Mouse (Mus musculus) hindlimb bud, embryonic 11.5 days (tissue): ENCODE results near the gene Csad.

Experiments
- DNase-seq: peaks from one replicate; pipeline ENCODE4 v3.0.0-alpha.2; 2012; ENCODE audit warnings: low read depth, low spot score; ENCODE audit errors: extremely low spot score

Csad gene

GRCm38 (mm10) chr15:102202971-102203834 lies 1.3 kb downstream of the Csad start, which contains the start of gene Zfp740:
TSS of gene Zfp740 (plus strand) at chr15:102203249.
- DNase-seq: peak; percentile 82

GRCm38 (mm10) chr15:102198841-102199240 lies 5.7 kb downstream of the Csad start:
- no peak for DNase-seq

- DNase-seq: no peak
These were observed 9.2 kb downstream of the Csad start for GRCm38 (mm10) chr15:102195373-102195772.

GRCm38 (mm10) chr15:102194439-102194838 lies 10.1 kb downstream of the Csad start:
- DNase-seq: no peak

- no peak for DNase-seq
These were observed 10.9 kb downstream of the Csad start for GRCm38 (mm10) chr15:102193652-102194051.

- no peak for DNase-seq
These were observed 11.6 kb downstream of the Csad start for GRCm38 (mm10) chr15:102192820-102193386.

DNA sequence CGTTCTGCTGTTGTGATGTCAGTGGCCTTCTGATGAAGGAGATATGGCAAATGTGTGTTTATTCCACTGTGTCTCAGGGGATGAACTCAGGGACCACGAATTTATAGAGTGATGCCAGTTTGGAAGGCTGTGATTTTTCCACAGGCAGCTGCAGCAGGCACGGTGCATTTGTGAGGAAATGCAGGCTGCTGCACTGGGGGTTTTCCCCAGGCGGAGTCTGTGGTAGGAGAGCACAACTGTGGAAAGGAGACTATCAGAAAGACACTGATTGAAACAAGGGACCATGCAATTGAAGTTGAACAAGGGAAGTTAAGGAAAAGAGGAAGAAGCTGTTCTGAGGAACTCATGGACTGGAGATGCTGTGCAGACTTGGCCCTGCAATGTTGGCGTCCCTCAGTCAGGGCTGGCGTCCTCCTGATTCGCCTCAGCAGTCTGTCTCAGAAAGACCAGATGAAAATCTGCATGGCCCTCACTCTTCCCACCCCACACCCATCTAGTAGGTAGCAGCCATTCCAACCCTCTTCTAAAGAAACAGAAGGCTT lies 12.2 kb downstream of the Csad start:
- DNase-seq: no peak

- no peak for DNase-seq
These were observed 12.8 kb downstream of the Csad start for GRCm38 (mm10) chr15:102191699-102192098.

- DNase-seq: no peak
These were observed 15.6 kb downstream of the Csad start for GRCm38 (mm10) chr15:102188883-102189282.

DNA sequence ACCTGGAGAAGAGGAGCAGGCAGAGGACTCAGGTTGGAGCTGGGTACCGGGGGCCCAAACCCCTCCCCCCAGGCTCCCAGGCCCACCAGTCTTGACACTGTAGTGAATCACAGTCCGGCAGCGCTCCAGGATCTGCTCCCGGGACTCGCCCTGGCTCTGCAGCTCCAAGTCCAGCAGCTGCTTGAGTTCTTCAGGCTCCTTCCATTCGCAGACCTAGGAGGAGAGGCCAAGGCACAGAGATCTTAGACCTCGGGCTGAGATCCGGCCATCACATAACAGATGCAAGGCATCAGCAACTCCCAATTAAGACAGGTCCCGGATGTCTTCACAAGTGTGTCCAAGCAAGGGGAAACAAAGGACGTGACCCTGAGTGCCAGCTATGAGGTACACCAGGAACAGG lies 16.4 kb downstream of the Csad start:
- no peak for DNase-seq

DNA sequence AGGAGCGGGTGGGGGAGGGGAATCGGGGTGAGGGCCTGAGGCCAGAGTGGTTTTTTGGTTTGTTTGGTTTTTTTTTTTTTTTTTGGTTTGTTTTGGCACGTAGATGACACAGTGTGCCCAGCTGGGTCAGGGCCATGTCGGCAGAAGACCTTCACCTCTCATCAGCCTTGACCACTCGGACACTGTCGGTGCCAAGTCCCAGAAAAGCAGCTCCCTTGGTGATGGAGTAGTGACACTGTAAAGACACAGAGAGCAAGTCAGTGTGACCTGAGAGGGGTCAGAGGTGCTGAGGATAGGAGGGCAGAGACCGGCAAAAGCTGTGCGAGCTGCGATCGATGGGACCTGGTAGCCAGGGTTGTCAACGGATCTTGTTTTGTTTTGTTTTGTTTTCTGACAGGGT lies 18.3 kb downstream of the Csad start:
- DNase-seq: no peak

GRCm38 (mm10) chr15:102183076-102183475 lies 21.4 kb downstream of the Csad start:
- no peak for DNase-seq

DNA sequence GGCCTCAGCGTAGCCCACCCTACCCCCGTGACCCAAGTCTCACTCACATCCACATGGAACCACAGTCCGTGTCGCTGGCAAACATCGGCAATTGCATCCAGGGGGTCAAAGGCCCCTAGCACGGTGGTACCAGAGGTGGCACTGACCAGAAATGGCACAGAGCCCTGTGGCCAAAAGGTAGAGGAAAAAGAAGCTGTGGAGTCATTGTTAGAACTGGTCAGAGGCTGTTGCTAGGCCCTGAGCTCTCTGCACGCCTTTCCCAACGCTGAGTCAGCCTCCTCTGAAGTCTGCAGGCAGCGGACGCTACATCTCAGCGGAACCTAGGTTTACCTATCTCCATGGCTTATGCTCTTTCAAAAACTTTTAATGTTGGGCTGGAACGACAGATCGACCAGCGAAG lies 24.6 kb downstream of the Csad start:
- DNase-seq: no peak

DNA sequence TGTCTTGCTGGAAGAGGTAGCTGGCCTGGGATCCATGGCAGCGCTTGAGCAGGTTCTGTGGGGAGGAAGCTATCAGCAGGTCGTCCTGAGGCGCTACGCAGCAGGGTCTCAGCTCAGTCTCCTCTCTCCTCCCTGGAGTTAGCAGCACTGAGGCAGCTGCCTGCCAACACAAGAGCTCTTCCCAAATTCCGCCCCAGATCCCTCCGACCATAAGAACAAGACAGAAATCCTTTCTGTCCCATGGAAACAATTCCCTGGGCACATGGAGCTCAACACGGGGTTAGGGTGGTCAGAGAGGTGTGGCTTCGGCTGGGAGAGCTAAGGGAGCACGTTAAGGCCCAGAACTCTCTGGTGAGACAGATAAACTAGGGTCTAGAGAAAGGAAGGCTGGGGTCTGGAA lies 25.4 kb downstream of the Csad start:
- no peak for DNase-seq

- peak; percentile 53 for DNase-seq
These were observed 26.2 kb downstream of the Csad start for GRCm38 (mm10) chr15:102178279-102178678.

DNA sequence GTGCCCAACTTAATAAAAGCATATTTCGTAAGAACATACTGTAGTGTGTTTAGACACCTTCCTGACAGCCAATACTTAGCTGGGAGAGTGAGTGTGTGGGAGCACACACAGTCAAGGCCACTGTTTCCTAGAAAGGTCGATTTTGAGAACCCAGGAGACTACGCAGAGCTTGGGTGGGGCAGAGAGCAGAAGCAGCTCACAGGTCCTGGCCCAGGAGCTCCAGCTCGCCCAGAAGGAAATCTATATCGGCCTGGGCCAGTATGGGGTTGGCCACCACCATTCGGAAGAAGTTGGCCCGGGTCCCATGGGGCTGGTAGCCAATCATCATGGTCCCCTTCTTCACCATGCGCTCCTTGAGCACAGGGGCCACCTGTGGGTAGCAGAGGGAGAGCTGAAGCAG lies 27.1 kb downstream of the Csad start:
- DNase-seq: no peak

- no peak for DNase-seq
These were observed 27.8 kb downstream of the Csad start for GRCm38 (mm10) chr15:102176571-102177316.

DNA sequence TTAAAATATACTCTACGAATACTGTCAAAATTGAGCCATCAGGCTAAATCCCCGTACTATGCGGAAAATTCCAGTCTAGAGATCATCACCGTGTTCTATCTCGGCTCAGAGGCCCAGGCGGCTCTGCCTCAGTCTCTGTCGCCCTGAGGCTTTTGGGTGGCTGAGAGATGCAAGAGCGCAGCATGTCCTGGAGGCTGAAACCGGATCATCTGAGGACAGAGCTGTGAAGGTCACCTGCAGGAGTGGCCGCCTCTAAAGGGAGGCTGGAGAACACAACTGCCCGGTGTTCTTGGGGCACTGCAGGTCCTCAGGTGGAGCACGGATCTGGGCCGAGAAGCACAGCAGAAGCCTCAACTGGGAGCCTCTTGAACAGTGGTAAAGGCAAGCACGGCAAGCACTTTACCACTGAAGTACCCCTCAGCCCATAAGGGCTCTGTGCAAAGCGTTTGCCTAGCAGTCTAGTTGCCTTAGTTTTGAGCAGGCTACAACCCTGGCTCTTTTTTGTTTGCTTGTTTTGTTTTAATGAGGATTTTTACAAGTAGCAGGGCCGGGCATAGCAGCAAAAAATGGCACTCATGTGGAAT lies 28.7 kb downstream of the Csad start:
- DNase-seq: no peak

GRCm38 (mm10) chr15:102173581-102173980 lies 30.9 kb downstream of the Csad start:
- DNase-seq: no peak

DNA sequence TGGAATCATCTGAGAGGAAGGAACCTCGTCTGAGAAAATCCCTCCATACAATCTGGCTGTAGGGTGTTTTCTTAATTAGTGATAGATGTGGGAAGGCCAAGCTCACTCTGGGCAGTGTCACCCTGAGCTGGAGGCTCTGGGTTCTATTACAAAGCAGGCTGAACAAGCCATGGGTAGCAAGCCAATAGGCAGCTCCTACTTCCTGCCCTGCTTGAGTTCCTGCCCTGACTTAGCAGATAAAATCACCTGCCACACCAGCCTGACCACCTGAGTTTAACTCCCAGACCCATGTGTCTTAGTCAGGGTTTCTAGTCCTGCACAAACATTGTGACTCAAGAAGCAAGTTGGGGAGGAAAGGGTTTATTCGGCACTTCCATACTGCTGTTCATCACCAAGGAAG lies 35.5 kb downstream of the Csad start:
- DNase-seq: no peak

GRCm38 (mm10) chr15:102167620-102168021 lies 36.9 kb downstream of the Csad start:
- no peak for DNase-seq
